Mouse (Mus musculus) ovary, postnatal 36 days (tissue): Measurements from ENCODE around the gene Gm21149.
"Not testable (repeated sequence)": the region's sequence is repeated elsewhere in the genome, so short reads cannot be mapped to it uniquely, and the experiment has no call there.

ENCODE experiments used
- DNase-seq: peaks from one replicate; pipeline ENCODE4 v3.0.0; 2022; ENCODE audit warnings: low spot score, mixed read lengths

Gene Gm21149

DNA sequence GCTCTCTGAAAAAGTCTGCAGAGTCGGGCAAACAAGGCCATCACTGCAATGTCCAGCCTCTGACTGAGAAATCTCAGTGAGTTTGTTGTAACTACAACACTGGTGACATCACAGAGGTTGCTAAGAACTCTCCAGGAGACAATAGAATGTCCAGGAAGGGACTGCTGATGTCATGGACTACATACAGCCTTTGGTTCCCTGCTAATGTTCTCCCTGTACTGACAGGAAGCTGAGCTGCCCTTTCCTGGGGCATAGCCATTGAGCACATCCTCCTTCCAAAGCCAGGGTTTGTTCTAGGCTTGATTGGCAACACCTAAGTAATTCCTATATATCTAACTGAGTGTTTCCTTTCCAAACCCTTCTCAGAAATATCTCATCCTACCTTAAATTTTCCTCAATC lies at the start of gene Gm21149:
TSS of gene Gm21149 (minus strand) at position 101 of the 400 bp plus-strand sequence.
- DNase-seq: not testable (repeated sequence)

DNA sequence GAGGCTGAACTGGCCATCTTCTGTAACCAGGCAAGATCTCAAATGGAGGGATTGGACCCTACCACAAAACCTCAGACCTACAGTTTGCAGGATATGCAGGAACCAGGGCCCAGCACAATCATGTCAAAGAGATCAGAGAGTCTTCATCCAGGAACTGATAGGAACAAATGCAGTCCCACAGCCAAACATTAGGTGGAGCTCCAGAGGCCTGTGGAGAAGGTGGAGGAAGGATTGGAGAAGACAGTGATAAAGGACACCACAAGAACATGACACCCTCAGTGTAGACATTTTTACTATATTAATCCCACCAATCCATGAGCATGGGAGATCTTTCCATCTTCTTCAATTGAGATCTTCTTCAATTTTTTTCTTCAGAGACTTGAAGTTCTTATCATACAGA lies 46.1 kb upstream of the Gm21149 start:
- not testable (repeated sequence) for DNase-seq

DNA sequence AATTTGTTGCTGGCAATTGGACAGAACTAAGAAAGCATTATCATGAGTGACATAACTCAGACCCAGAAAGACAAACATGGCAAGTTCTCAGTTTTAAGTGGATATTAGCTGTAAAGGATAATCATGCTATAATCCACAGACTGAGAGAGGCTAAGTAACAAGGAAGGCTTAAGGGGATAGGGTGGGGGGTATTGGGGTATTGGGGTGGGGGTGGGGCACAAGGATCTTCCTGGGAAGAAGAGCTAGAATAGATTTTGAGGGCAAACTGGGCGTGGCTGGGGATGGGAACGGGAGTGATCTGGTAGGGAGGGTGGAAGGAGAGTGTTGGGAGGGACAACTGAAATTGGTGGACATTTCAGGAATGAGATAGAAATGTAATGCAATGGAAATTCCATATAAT lies 45.7 kb upstream of the Gm21149 start:
- not testable (repeated sequence) for DNase-seq

DNA sequence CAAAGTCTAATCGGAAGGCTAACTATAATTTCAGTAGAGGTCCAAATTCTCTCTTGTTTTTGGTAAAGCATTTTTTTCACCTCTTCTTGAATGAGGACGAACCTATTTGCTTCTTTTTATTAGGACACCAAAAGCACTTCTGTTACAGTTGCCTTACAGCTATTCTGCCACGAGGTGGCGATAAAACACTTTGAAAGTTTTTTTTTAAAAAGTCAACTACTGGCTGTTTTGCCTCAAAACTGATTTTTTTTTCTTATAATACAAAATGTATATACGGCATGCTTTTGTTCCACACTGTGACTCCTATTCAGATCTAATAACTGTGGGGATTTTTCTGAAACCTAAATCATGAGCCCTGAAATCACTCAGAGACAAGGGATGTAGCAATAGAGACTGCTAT lies 44.1 kb upstream of the Gm21149 start:
- DNase-seq: not testable (repeated sequence)

DNA sequence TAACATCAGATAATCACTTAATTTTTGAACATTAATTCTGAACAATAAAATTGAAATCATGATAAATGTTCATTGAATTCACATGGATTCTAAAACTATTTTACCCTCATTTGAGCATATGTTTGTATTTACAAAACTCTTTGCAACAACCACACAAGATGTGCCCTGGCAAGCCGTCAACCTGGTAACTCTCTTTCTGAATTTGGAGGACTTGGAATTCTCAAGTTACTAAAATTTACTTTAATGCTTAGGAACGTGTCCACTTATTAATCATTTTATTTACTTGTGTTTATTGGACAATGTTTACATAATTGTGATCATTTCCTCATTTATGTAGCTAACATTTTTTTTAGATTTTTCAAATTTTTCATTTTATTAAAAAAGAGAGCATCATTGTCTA lies 40.8 kb upstream of the Gm21149 start:
- not testable (repeated sequence) for DNase-seq

DNA sequence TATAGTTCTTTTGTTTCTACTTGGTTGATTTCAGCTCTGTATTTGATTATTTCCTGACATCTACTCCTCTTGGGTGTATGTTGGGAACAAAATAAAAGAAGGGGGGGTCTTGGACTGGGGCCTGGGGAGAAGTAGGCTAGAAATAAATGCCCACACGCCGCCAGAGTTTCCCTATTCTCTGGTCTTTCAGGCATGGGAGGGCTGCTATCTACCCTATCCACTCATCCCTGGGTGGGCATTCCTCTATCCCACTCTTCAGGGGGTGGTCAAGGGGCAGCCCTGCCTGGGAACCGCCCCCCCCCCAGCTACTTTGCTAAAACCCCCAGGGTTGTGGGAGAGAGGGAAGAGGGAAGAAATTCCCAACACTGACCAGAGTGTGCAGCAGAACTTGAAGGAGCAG lies 35.9 kb upstream of the Gm21149 start:
- not testable (repeated sequence) for DNase-seq

DNA sequence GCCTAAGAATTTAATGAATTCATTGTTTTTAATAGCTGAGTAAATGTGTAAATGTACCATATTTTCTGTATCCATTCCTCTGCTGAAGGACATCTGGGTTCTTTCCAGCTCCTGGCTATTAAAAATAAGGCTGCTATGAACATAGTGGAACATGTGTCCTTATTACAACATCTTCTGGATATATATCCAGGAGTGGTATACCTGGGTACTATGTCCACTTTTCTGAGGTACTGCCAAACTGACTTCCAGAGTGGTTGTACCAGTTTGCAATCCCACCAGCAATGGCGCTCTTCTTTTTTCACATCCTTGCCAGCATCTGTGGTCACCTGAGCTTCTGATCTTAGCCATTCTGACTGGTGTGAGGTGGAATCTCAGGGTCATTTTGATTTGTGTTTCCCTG lies 33.6 kb upstream of the Gm21149 start:
- DNase-seq: not testable (repeated sequence)

DNA sequence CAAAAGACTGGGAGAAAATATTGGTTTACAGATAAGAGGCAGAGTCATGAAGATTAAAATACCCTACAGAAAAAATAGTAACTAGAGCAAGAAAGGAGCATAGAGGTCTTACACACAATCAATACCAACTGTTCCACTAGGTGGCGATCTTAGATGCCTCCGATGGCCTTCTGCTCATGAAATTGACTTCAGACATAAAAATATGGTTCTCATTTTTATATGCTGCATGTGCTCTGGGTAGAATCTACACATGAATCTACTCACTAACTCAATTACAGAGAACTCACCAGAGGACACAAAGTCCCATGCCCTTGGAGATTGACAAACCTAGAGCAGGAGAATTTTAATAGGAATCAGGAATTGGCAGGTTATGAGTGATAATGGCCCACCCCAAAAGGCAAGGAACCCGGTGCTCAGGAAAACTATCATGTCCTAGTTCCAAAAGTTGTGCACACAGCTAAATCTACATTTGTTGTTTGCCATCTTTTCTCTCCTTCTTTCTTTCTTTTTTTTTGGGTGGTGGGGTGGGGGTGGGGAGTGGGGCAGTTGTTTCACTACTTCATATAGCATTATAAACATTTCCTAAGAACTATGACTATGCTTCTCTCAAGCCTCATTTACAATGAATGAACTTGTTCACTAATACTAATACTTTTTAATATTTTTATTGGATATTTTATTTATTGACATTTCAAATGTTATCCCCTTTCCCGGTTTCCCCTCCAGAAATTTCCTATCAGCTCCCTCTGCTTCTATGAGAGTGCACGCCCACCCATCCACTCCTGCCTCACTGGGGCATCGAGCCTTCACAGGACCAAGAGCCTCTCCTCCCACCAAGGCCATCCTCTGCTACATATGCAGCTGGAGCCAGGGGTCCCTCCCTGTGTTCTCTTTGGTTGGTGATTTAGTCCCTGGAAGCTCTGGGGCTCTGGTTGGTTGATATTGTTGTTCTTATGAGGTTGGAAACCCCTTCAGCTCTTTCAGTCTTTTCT lies 32.4 kb upstream of the Gm21149 start:
- DNase-seq: not testable (repeated sequence)

DNA sequence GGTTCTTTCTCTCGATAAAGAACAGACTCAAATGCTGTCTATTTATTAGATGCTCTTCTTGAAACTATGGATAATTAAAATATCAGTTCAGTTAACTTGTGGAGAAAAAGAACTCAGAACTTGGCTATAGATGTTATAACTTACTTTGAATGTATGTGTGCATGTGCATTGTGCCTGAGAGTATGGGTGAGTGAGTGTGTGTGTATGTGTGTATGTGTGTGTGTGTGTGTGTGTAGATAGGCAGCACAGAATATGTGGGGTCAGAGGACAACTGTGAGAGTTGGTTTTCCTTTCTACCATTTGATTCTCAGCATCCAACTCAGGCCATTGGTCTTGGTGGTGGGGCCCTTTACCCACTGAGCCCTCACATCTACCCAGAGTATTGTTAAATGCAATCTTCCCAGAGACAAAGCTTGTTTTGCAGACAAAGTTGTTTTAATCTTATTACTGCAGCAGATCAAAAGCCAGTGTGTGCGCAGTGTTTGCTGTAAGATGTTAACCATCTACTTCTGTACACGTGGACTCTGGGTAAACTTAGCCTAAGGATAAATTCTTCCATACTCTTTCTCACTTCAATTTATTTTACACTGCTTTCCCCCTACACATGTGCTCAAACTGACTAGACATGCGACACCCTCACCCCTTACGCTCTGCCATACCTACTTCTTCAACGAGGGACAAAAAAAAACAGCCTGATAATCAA lies 31.6 kb upstream of the Gm21149 start:
- DNase-seq: not testable (repeated sequence)

DNA sequence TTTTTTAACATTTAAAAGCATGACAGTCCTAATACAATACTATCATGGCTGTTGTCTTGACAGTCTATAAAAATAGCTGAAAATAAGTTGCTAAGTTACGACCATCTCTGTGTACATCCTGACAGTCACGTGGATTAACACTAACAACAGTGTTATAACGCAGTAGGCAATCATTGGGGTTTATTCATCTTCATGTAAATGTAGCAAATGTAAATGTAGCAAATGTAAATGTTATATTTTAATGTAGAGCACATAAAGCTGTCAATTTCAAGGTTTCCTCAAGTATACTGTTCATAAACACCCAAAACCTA lies 30.9 kb upstream of the Gm21149 start:
- no peak for DNase-seq

DNA sequence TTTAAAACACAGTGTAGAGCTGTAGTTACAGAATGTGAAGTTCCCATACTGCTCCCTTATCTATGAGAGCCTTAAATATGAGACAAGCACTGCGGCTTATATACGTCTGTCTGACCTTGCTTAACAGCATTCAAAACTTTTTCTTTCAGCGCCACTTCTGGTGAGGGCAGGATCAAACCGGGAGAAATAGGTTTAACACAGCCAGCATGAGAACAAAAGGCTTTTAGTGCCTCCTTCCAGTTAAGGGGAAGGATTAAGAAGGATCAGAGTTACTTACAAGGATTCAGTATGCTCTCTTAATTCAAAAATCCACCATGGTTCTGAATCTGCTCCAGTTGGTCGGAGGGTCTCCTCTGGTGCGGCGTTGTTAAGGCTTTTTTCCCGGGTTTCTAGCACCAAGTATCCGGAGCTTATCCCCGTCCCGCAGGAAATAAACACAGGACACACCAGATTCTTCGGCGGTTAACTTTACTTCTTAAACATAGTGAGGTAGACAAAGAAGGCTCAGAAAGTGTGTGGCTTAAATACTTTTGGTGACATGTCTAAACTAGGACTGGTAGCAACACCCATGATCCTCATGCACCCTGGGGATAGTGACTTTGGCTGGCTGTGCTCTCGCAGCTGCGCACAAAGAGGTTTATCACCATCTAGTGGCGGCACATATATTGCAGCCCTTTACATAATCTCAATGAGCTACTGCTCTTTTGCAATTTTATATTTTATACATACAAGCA lies 30.4 kb upstream of the Gm21149 start:
- no peak for DNase-seq

DNA sequence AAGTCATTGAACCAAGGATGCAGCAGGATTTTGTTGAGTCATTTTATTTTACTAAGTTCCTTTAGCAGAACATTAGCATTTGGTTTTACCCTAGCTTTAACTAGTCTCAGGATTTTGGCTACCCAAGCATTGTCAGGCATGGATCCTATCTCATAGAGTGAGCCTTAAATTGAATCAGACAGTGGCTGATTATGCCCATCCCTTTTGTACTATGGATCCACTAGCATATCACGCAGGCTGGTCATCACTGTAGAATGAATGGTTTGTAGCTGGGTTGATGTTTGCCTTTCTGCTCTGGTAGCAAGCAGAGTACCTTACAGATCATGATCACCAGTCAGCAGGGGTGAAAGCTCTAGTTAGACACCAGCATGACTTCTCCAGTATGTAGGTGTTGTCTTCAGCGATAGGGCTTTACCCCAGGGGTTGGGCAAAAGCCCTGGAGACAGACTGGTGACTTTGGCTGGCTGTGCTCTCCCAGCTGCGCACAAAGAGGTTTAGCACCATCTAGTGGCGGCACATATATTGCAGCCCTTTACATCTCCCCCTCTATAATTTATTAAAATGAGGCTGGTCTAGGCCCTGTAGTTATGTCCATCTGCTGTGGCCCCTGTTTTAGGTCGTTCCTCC lies 22.6 kb upstream of the Gm21149 start:
- peak; percentile 23 for DNase-seq

DNA sequence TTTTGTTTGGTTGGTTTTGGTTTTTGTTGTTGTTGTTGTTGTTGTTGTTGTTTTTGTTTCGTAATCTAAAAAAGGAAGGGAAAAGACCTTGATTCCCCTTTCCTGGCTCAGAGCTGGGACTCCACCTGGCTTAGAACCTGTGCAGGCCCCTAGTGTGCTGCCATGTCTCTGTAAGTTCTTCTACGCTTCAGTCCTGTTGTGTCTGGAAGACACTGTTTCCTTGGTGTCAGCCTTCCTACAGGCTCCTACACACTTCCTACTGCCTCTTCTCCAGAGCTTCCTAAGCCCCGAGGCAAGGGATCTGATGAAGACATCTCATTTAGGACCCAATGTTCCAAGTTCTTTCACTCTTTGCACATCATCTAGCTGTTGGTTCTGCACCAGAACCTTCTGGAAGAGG lies 22.0 kb upstream of the Gm21149 start:
- DNase-seq: not testable (repeated sequence)

DNA sequence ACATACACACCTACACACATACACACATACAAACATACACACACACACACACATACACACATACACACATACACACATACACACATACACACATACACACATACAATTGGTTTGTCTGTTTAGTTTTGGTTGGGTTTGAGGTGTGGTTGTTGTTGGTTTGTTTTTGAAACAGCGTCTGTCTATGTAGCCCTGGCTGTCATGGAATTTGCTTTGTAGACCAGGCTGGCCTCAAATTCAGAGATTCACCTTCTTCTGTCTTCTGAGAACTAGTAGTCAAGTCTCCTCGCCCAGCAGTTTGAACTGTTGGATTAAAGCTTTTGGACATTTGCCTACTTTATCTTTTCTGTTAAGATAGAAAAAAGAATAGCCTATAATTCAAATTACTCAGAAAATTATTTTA lies 14.6 kb upstream of the Gm21149 start:
- DNase-seq: not testable (repeated sequence)

DNA sequence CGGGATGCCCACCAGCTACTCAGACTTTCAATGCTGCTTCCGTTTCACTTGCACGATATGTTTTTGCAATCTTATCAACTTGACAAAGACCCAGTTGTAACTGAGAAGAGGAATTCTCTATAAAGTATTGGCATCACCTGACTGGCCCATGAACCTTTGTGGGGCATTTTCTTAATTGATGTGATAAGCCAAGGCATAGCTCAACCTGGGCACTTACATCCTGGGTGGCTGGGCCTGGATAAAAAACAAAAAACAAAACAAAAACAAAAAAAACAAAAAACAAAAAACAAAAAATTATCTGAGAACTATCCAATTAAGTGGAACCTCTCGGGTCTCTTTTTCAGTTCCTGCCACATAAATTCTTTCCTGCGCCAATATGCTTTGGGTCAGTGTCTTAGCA lies 12.4 kb upstream of the Gm21149 start:
- DNase-seq: no peak

DNA sequence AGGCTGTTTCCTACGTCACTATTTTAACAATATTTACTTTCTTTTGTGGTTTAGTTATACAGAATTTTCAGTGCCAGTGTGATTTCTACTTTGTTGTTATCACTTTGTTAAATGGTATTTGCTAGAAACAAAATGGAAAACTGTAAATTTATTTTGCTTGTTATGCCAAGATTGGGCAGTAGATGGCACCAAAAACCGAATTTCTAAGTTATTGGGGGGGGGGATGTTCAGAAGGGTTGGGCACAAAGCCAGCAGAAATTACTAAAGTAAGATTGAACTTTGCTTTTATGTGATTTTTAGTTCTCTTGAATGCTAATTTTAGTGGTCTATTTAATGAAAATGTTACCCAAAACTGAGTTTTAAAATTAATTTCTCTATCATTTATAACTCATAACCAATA lies 8.3 kb upstream of the Gm21149 start:
- not testable (repeated sequence) for DNase-seq

DNA sequence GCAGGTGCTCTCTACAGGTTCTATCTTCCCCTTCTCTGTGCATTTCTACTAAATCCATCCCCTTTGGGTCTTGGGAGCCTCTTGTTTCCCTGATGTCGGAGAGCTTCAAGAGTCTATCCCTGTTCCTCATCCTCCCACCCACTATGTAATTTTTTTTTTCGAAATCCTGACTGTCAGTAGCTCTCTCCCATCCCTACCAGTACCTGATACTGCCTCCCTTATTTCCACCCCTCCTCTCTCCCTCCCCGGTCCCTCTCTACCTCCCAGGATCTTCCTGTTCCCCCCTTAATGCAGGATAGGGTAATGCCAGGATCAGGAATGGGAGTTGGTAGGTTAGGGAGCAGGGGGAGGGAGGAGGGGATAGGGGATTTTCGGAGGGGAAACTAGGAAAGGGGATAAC lies 7.3 kb upstream of the Gm21149 start:
- DNase-seq: not testable (repeated sequence)

DNA sequence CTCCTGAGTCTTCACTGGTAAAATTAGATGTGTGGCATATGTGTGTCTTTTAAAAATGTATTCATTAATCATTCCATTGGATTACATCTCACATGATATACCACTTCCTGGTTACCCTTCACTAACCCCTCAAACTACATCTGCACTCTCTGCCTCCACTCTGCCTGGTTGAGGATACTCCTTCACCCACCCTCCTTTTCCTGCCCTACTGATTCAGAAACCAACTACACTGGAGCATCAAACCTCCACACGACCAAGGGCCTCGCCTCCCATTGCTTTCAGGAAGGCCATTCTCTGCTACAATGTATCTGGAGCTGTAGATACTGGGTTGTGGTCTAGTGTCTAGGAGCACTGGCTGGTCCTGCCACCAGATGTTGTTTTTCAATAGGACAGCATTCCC lies 6.5 kb upstream of the Gm21149 start:
- not testable (repeated sequence) for DNase-seq

DNA sequence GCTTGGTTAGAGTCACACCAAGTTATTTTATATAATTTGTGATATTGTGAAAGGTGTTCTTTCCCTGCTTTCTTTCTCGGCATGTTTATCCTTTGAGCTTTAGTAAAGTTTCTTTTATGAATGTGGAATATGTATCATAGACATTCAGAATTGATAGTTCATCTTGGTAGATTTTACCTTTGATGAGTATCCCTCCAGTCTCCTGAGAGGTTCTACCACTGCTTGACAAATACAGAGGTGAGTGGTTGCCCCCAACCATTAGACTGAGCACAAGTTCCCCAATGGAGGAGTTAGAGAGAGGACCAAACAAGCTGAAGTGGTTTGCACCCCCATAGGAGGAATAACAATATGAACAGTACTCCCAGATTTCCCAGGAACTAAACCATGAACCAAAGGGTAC lies 6.2 kb downstream of the Gm21149 start:
- not testable (repeated sequence) for DNase-seq

DNA sequence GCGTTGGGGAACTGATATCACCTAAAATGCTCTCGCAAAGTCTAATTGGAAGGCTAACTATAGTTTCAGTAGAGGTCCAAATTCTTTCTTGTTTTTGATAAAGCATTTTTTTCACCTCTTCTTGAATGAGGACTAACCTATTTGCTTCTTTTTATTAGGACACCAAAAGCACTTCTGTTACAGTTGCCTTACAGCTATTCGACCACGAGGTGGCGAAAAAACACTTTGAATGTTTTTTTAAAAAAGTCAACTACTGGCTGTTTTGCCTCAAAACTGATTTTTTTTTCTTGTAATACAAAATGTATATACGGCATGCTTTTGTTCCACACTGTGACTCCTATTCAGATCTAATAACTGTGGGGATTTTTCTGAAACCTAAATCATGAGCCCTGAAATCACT lies 8.6 kb downstream of the Gm21149 start:
- not testable (repeated sequence) for DNase-seq

DNA sequence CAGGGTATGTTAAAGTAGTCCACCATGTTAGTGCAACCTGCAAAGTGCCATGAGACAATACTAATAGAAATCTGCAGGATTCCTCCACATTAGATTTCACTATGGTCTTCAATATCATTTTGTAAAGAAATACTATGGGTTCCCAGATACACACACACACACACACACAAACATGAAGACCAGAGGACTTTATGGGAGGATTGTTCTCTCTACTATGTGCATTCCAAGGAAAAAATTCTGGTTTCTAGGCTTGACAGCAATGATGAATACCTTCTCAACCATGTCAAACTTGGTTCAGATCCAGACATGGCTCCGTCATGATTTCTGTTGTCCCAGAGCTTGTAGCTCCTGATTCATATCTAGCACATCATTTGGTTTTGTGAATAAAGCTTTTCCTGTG lies 10.1 kb downstream of the Gm21149 start:
- DNase-seq: not testable (repeated sequence)

DNA sequence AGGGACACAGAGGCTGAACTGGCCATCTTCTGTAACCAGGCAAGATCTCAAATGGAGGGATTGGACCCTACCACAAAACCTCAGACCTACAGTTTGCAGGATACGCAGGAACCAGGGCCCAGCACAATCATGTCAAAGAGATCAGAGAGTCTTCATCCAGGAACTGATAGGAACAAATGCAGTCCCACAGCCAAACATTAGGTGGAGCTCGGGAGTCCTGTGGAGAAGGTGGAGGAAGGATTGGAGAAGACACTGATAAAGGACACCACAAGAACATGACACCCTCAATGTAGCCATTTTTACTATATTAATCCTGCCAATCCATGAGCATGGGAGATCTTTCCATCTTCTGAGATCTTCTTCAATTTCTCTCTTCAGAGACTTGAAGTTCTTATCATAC lies 12.8 kb downstream of the Gm21149 start:
- peak; percentile 12 for DNase-seq
